Mouse (Mus musculus) bone marrow, adult 2 months (tissue): Measurements from ENCODE around the gene Cage1.

Experiments used
- CTCF ChIP-seq: fragments of 200-500 bp; IDR thresholded peaks from 2 replicates; pipeline ENCODE4 v1.5.1; 2011; ENCODE audit warnings: low read length, control low read depth; ENCODE audit not compliant: control insufficient read depth, insufficient read depth
- POLR2A ChIP-seq: fragments of 200-500 bp; IDR thresholded peaks from 2 replicates; pipeline ENCODE4 v1.6.1; 2011; ENCODE audit warnings: low read depth, mild to moderate bottlenecking, control low read depth, low read length, borderline replicate concordance; ENCODE audit not compliant: control insufficient read depth

DNA sequence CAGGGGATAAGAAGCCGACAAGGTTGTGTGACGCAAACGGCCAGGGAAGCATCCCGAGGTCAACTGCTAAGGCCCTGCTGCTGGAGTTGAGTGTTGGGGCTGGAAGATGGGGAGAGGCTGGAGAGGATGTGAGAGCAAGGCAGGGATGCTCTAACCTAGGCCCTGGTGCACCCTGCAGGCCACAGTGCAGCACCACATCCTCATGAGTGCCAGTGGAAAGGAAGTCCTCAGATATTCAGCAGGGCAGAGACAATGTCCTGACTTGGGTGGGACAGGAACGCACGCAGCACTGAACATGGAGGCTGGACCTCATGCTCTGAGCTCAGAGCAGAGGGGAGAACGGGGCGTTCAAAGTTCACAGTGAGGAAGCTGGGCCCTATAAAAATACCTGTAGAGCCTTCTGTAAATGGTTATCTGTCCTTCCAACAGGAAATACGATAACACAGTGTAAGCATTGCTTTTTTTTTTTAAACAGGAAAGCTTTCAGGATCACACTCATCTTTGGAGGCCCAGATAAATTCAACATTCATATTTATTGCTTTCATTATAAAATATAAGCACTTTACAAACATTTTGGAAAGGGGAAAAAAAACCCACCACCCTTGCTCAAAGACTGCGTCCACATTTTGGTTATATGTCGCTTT, 65.9 kb downstream of the Cage1 start:
- TF ChIP-seq POLR2A = no peak
- TF ChIP-seq CTCF = no peak; the same call in 1 of the 2 replicates
